In the genomic region with DNA sequence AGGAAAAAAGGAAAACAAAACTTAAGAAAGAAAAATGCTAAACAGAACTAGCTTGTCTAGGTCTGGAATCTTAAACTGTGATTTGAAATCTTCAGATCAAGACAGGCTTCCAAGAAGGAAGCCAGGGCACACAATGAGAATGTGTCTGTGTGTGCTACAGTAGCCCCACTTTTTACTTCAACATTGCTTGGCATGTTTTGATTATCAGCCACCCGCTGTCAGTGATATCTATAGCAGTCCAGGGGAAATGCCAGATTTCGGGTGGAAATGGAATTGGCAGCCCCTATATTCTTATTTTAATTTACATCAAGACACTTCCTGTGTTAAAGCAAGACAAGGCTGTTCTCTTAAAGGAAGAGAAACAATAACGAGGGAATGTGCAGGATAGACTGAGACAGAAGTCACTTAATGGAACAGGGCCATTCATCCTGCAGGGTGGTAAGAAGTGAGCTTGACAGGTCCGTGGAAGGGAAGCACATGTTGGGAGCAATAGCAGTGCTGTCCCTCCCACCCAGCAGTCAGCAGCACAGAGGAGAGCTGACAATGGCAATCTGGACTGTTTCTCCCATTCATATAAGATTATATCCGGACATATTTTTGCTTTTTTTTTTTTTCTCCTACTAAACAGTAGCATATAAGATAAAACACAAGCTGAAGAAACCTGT, we compare ENCODE assay signal across 31 mouse cellular contexts. TPM values are rescaled to one million over a fixed set of nuclear protein-coding genes. Genes with fewer than 3 reads are reported as not detected.
A peak's percentile ranks its signal among the peaks of the same experiment; 100 is the strongest.
DNase-seq lines count a peak whose midpoint lies in the region; ATAC-seq and TF ChIP-seq lines count a peak whose summit lies in the region.
"Had no signal": no experiment of that assay in that cellular context is flagged by ENCODE, and none has a peak within 500 bp of the region (broad histone marks: within the 10 kb centered on the region; RNA-seq: fewer than 3 reads in every experiment).

No protein-coding gene starts in this region.

- H3K9ac ChIP-seq in kidney, embryonic 15.5 days = no peak overlapping the region
- no peak overlapping the region for H3K9ac ChIP-seq in kidney, embryonic 14.5 days (ENCODE audit: low read depth, low read length)
- H3K9ac ChIP-seq in lung, embryonic 15.5 days = no peak overlapping the region
- no peak overlapping the region for H3K9ac ChIP-seq in forebrain, postnatal 0 days
- H3K9ac ChIP-seq: embryonic facial prominence, embryonic 15.5 days; heart, embryonic 12.5 days; hindbrain, embryonic 14.5 days; limb, embryonic 13.5 days; midbrain, embryonic 13.5 days; neural tube, embryonic 13.5 days had no signal

- no peak for TF ChIP-seq POLR2A in brain, embryonic 14.5 days (IDR thresholded peaks at IDR 0.05; ENCODE audit: borderline replicate concordance, extremely low read depth, insufficient read depth, insufficient read length, poor library complexity, severe bottlenecking)

- H3K4me3 ChIP-seq in kidney, embryonic 15.5 days (replicated peaks) = no peak overlapping the region
- no peak overlapping the region for H3K4me3 ChIP-seq in kidney, embryonic 14.5 days (ENCODE audit: low read length)
- no peak overlapping the region for H3K4me3 ChIP-seq in lung, embryonic 15.5 days
- H3K4me3 ChIP-seq in forebrain, postnatal 0 days (ENCODE audit: low read depth, low read length) = no peak overlapping the region
- H3K4me3 ChIP-seq: embryonic facial prominence, embryonic 10.5 days; embryonic facial prominence, embryonic 15.5 days; heart, adult 2 months; heart, embryonic 12.5 days; layer of hippocampus, adult 2 months; limb, embryonic 13.5 days; midbrain, embryonic 13.5 days; neural tube, embryonic 13.5 days had no signal

- no peaks in the 10 kb centered on the region for H3K27me3 ChIP-seq in kidney, embryonic 15.5 days
- H3K27me3 ChIP-seq in kidney, embryonic 14.5 days (ENCODE audit: control insufficient read depth, insufficient read depth, low read length) = no peaks in the 10 kb centered on the region
- H3K27me3 ChIP-seq in lung, embryonic 15.5 days = no peaks in the 10 kb centered on the region
- no peaks in the 10 kb centered on the region for H3K27me3 ChIP-seq in forebrain, postnatal 0 days (ENCODE audit: insufficient read depth, low read length)
- H3K27me3 ChIP-seq: embryonic facial prominence, embryonic 15.5 days; heart, embryonic 12.5 days; midbrain, embryonic 13.5 days; neural tube, embryonic 13.5 days had no signal

- no peaks in the 10 kb centered on the region for H3K4me1 ChIP-seq in kidney, embryonic 15.5 days
- H3K4me1 ChIP-seq in kidney, embryonic 14.5 days (ENCODE audit: control insufficient read depth, insufficient read depth, low read length) = no peaks in the 10 kb centered on the region
- H3K4me1 ChIP-seq in lung, embryonic 15.5 days = no peaks in the 10 kb centered on the region
- H3K4me1 ChIP-seq in forebrain, postnatal 0 days (ENCODE audit: insufficient read depth) = no peaks in the 10 kb centered on the region
- H3K4me1 ChIP-seq: embryonic facial prominence, embryonic 15.5 days; limb, embryonic 13.5 days; midbrain, embryonic 13.5 days; neural tube, embryonic 13.5 days had no signal

- no peaks in the 10 kb centered on the region for H3K36me3 ChIP-seq in kidney, embryonic 15.5 days
- H3K36me3 ChIP-seq in kidney, embryonic 14.5 days (ENCODE audit: control insufficient read depth, insufficient read depth, low read length) = no peaks in the 10 kb centered on the region
- no peaks in the 10 kb centered on the region for H3K36me3 ChIP-seq in lung, embryonic 15.5 days
- no peaks in the 10 kb centered on the region for H3K36me3 ChIP-seq in forebrain, postnatal 0 days (ENCODE audit: insufficient read depth)
- H3K36me3 ChIP-seq: embryonic facial prominence, embryonic 15.5 days; heart, embryonic 12.5 days; limb, embryonic 13.5 days; neural tube, embryonic 13.5 days had no signal

- ATAC-seq in kidney, embryonic 15.5 days (replicated peaks; ENCODE audit: low FRiP score) = 0 out of 2 replicates have a peak, but pooled peaks have one; percentile 46
- ATAC-seq in kidney, embryonic 14.5 days (ENCODE audit: low FRiP score, low TSS enrichment) = no peak
- peak; percentile 27; the same call in 1 of the 2 replicates for ATAC-seq in lung, embryonic 15.5 days (ENCODE audit: borderline replicate concordance, extremely low read depth, low FRiP score, low TSS enrichment)
- ATAC-seq in forebrain, postnatal 0 days = peak; percentile 91
- no peak for ATAC-seq in cerebellum, adult (ENCODE audit: insufficient number of reproducible peaks, low FRiP score, low TSS enrichment)
- ATAC-seq: activated CD4-positive, CD25-positive, alpha-beta regulatory T cell, adult 4 months; intestine, postnatal 0 days; midbrain, embryonic 13.5 days had no signal

- H3K4me2 ChIP-seq in kidney, embryonic 15.5 days = no peak overlapping the region
- no peak overlapping the region for H3K4me2 ChIP-seq in kidney, embryonic 14.5 days (replicated peaks; ENCODE audit: low read depth, low read length)
- H3K4me2 ChIP-seq in lung, embryonic 15.5 days = no peak overlapping the region
- no peak overlapping the region for H3K4me2 ChIP-seq in forebrain, postnatal 0 days (ENCODE audit: low read depth)
- H3K4me2 ChIP-seq: embryonic facial prominence, embryonic 15.5 days; heart, embryonic 12.5 days; hindbrain, embryonic 14.5 days; limb, embryonic 13.5 days; liver, embryonic 11.5 days; midbrain, embryonic 13.5 days; neural tube, embryonic 13.5 days had no signal

- no peak for TF ChIP-seq CTCF in brain, embryonic 14.5 days (IDR thresholded peaks at IDR 0.05; ENCODE audit: borderline replicate concordance, extremely low read depth, insufficient read depth, insufficient read length)
- TF ChIP-seq CTCF in forebrain, postnatal 0 days (IDR thresholded peaks at IDR 0.05; ENCODE audit: low read depth) = no peak

- H3K9me3 ChIP-seq in kidney, embryonic 15.5 days (replicated peaks) = peaks cover 10% of the 10 kb centered on the region; the same call in 1 of the 2 replicates
- peaks cover 7% of the 10 kb centered on the region; the same call in 1 of the 2 replicates for H3K9me3 ChIP-seq in kidney, embryonic 14.5 days (ENCODE audit: control insufficient read depth, low read length)
- H3K9me3 ChIP-seq in lung, embryonic 15.5 days = no peaks in the 10 kb centered on the region
- H3K9me3 ChIP-seq in forebrain, postnatal 0 days (ENCODE audit: low read length) = no peaks in the 10 kb centered on the region

- 45% methylated on average over 5 of the region's 5 CpGs for WGBS in kidney, embryonic 15.5 days
- 53% methylated on average over 5 of the region's 5 CpGs for WGBS in kidney, embryonic 14.5 days
- WGBS in lung, embryonic 15.5 days = 28% methylated on average over 5 of the region's 5 CpGs
- 38% methylated on average over 5 of the region's 5 CpGs for WGBS in forebrain, postnatal 0 days

- 0 out of 2 replicates have a peak overlapping the region, but pooled peaks have one; percentile 37 for H3K27ac ChIP-seq in kidney, embryonic 15.5 days
- H3K27ac ChIP-seq in kidney, embryonic 14.5 days (ENCODE audit: low read depth, low read length) = no peak overlapping the region
- no peak overlapping the region for H3K27ac ChIP-seq in lung, embryonic 15.5 days
- H3K27ac ChIP-seq in forebrain, postnatal 0 days (ENCODE audit: low read depth, low read length) = no peak overlapping the region
- H3K27ac ChIP-seq: embryonic facial prominence, embryonic 10.5 days; embryonic facial prominence, embryonic 15.5 days; heart, adult 2 months; hindbrain, embryonic 14.5 days; layer of hippocampus, adult 2 months; limb, embryonic 13.5 days; macrophage; midbrain, embryonic 13.5 days; neural tube, embryonic 13.5 days had no signal

- no peak for DNase-seq in lung, postnatal 14 days
- peak; percentile 37 for DNase-seq in brain, embryonic 14.5 days (ENCODE audit: low read depth)
- DNase-seq in forebrain, postnatal 0 days = peak; percentile 54
- DNase-seq: adrenal gland, adult 2 months; adrenal gland, postnatal 36 days; B cell, adult 2 months; cerebellum, adult 8-10 months; cerebellum, postnatal 25 days; gastrocnemius, postnatal 36 days; heart, adult 2 months; kidney, postnatal 25 days; thymus, adult 18-20 months; thymus, postnatal 25 days had no signal

RNA-seq across cellular contexts. Expression of gene Gpr1, which starts 18.4 kb away (rescaled TPM):
- polyA plus RNA-seq in kidney, embryonic 15.5 days (2015; fragmentation: Nextera tagmentation; extraction: Ambion mirVana) = 0.10 and 0.13 TPM in 2 replicates
- polyA plus RNA-seq in kidney, embryonic 14.5 days (2014; fragmentation: Nextera tagmentation; extraction: Ambion mirVana) = 0.10 and 0.28 TPM in 2 replicates
- polyA plus RNA-seq in lung, embryonic 15.5 days (2015; fragmentation: Nextera tagmentation; extraction: Ambion mirVana) = not detected in 2 replicates
- 0.26 and 0.45 TPM in 2 replicates for polyA plus RNA-seq in brain, embryonic 14.5 days (2012; rRNA removed)
- 0.62 and 0.95 TPM in 2 replicates for total RNA-seq in forebrain, postnatal 0 days (2014; rRNA removed)
- polyA plus RNA-seq in forebrain, postnatal 0 days (2015; fragmentation: Nextera tagmentation; extraction: Ambion mirVana) = 0.45 and 0.47 TPM in 2 replicates
- total RNA-seq: hematopoietic stem cell, adult 5-6 weeks; megakaryocyte-erythroid progenitor cell, adult 5-6 weeks had no signal
- polyA plus RNA-seq: macrophage had no signal

RNA-seq across cellular contexts. Expression of gene Ndufs1, which starts 19.3 kb away (rescaled TPM):
- polyA plus RNA-seq in kidney, embryonic 15.5 days (2015; fragmentation: Nextera tagmentation; extraction: Ambion mirVana) = 156 and 159 TPM in 2 replicates
- 113 and 147 TPM in 2 replicates for polyA plus RNA-seq in kidney, embryonic 14.5 days (2014; fragmentation: Nextera tagmentation; extraction: Ambion mirVana)
- 131 and 132 TPM in 2 replicates for polyA plus RNA-seq in lung, embryonic 15.5 days (2015; fragmentation: Nextera tagmentation; extraction: Ambion mirVana)
- polyA plus RNA-seq in brain, embryonic 14.5 days (2012; rRNA removed) = 87.9 and 93.3 TPM in 2 replicates
- total RNA-seq in forebrain, postnatal 0 days (2014; rRNA removed) = 122 and 147 TPM in 2 replicates
- 110 and 111 TPM in 2 replicates for polyA plus RNA-seq in forebrain, postnatal 0 days (2015; fragmentation: Nextera tagmentation; extraction: Ambion mirVana)

RNA-seq across cellular contexts. Expression of gene Eef1b2, which starts 19.4 kb away (rescaled TPM):
- 542 and 580 TPM in 2 replicates for polyA plus RNA-seq in kidney, embryonic 15.5 days (2015; fragmentation: Nextera tagmentation; extraction: Ambion mirVana)
- 691 and 852 TPM in 2 replicates for polyA plus RNA-seq in kidney, embryonic 14.5 days (2014; fragmentation: Nextera tagmentation; extraction: Ambion mirVana)
- 516 and 540 TPM in 2 replicates for polyA plus RNA-seq in lung, embryonic 15.5 days (2015; fragmentation: Nextera tagmentation; extraction: Ambion mirVana)
- 438 and 493 TPM in 2 replicates for polyA plus RNA-seq in brain, embryonic 14.5 days (2012; rRNA removed)
- 769 and 814 TPM in 2 replicates for total RNA-seq in forebrain, postnatal 0 days (2014; rRNA removed)
- polyA plus RNA-seq in forebrain, postnatal 0 days (2015; fragmentation: Nextera tagmentation; extraction: Ambion mirVana) = 477 and 542 TPM in 2 replicates

Comparison
In these comparisons a context has a peak if more than half of its experiments do, and no peak if none do; other contexts are left out.
1. ATAC-seq: peak in kidney, embryonic 15.5 days (single experiment), lung, embryonic 15.5 days (single experiment) and forebrain, postnatal 0 days (single experiment); none in kidney, embryonic 14.5 days (single experiment) and cerebellum, adult (single experiment).